Mouse (Mus musculus) ES-Bruce4 (cell line): ENCODE results near the gene Zbtb45.

Experiments
- CTCF ChIP-seq: IDR thresholded peaks from one replicate; pipeline ENCODE4 v1.8.1; 2011; ENCODE audit warnings: low read depth, low read length
- EP300 ChIP-seq: IDR thresholded peaks from 2 replicates; pipeline ENCODE4 v1.6.1; 2011; ENCODE audit warnings: low read depth, low read length; ENCODE audit not compliant: insufficient read depth
- POLR2A ChIP-seq: IDR thresholded peaks from one replicate; pipeline ENCODE4 v1.8.1; 2011; ENCODE audit warnings: low read length; ENCODE audit not compliant: insufficient read depth

- TF ChIP-seq CTCF, result no peak
- TF ChIP-seq POLR2A, result no peak
- TF ChIP-seq EP300, result no peak
These were observed 15.0 kb upstream of the Zbtb45 start for GRCm38 (mm10) chr7:13024805-13025204.
